Mouse (Mus musculus): ENCODE data around the gene Cbx5. TPM values are rescaled to one million over a fixed set of nuclear protein-coding genes. Genes with fewer than 3 reads are reported as not detected.

Cbx5 gene
- 21.6 TPM for polyA plus RNA-seq (2014; fragmentation: Illumina TruSeq; extraction: RNeasy Lipid Tissue Mini Kit (QIAGEN cat#74804); ENCODE audit: low read depth, low replicate concordance)

DNA sequence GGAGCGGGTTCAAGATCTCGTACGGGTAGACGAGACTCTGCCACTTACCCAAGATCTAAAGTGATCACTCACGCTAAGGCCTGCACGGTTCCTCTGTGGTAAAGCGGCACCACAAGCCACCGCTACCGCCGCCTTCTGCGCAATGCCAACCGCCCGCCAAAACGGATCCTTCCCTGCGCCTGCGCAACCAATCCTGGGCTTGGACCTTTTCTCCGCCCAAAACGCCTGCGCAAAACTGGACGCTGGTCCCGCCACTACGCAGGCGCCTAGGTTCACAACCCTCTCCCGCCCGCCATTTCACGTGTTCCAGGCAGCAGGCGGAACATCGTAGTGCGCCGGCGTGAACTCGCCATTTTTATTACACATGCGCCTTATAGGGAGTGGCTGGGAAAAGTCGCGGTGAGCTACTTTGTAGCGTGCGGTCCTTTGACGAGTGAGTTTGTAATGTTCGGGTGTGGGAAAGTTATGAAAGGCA is at the start of gene Cbx5:
TSS of gene Cbx5 (minus strand) at position 132 of the 475 bp plus-strand sequence.

DNA sequence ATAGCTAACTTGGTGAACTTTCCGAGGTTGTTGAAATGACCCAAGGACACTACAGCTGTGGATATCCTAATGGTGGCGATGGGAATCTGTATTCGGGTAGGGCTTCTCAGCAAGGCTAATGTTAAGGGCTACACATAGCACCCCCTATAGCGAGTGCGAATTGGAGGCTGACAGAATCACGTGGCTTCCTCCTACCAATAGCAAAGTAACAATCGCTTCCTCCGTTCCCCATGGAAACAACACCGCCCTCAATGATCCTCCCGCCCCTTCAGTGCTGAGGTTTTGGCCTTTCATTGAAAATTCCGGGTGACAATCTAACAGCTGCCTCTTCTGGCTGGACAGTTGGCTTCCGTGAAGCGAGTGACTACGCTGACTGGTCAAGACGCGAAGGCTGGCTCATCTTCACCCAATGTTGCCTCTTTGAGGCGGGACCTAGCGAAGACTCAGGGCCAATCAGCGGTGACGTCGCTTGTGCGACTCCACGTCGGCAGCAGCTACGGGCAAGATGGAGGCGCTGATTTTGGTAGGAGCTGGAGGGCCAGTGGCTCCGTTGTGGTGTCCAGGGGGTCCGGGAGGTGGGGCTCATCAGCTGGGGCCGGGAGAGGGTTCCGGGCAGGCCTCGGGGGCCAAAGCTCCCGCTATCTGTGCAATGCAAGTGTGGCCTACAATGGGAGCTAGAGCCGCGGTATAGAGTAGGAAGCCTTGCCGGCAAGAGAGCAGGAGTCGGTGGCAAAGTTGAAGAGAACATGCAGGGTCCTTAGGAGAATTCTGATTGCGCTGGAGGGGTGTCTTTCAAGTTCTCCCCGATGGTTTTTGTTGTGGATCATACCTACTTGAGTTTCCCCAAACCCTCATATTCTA is 33.0 kb upstream of the Cbx5 start, which contains the start of gene Copz1:
TSS of gene Copz1 (plus strand) at position 296 of the 861 bp plus-strand sequence.

DNA sequence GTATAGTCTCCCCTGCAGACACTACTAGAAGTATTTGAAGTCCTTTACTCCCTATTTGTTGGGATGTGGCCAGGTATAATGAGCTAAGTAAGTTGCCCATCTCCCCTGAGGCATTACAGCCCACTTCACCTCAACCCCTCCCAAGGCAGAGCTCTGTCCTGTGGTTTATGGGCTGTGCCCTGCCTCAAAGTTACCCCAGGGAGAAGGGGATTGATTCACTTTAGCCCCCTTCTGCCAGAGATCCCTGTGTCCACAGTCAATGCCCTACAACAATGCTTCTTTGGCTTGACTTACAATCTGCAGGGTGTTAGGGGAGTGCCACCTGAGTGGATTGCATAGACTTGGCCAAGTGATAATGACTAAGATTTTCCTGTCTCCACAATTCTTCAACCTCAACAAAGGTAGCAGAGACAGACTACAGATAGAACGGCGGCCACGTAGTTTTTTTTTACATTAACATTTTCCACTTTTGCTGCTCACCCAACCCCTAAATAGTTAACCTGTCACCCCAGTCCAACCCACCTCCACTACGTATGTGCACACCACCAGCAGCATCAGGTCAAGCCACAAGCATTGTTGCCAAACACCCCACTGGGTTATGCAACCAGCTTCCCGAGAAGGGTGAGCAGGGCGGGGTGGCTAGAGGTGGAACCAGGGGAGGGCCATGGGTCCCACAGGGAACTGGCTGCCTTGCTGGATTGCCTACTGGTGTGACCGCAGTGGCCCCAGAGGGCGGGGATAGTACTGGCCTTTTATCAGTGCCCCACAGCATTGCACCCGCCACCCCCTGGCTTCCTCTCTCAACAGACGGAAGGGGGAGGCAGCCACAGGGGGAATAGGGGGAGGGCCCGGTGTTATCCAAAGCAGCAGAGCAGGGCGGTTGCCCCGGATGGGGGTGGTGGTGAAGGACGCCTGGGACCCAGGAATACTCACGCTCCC is 18.4 kb upstream of the Cbx5 start, which contains the start of gene Nfe2:
TSS of gene Nfe2 (minus strand) at position 614 of the 939 bp plus-strand sequence.

DNA sequence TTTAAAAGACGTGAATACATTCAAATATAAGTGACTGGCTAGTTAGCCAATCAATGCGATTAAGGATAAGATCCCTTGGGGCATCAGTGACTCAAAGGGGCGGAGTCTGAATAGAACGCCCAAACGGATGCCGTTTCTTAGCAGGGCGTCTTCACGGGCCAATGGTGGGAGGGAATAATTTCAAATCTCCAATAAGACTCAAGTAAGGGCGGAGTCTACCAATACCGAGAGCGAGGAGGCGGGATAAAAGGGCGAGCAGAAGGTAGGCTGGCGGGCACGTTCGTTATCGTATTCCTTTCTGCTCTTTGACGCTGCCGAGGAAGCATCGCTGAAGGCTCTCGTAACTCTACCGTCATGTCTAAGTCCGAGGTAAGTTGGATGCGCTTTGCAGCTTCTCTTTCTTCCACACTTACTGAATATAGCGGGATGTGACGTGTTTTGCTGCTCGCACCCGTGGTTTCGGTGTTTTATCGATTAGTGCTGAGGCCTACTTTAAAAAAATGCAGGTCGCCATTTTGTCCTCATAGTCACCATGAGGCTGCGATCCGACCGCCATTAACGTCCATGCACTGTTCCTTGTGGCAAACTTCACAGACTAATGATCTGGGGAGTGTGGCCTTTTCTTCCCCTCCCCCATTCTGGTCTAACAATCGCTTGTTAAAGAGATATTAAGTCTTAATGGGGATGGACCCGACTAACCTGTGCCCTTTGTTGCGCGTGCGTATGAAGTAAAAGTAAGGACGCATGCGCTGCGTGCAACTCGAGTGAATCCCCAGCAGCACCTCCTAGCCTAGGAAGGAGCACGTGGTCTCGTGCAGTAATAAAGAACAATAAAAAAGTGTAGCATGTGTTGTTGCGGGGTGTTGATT is 778 bp upstream of the Cbx5 start, which contains the start of gene Hnrnpa1:
TSS of gene Hnrnpa1 (plus strand) at position 273 of the 869 bp plus-strand sequence.

DNA sequence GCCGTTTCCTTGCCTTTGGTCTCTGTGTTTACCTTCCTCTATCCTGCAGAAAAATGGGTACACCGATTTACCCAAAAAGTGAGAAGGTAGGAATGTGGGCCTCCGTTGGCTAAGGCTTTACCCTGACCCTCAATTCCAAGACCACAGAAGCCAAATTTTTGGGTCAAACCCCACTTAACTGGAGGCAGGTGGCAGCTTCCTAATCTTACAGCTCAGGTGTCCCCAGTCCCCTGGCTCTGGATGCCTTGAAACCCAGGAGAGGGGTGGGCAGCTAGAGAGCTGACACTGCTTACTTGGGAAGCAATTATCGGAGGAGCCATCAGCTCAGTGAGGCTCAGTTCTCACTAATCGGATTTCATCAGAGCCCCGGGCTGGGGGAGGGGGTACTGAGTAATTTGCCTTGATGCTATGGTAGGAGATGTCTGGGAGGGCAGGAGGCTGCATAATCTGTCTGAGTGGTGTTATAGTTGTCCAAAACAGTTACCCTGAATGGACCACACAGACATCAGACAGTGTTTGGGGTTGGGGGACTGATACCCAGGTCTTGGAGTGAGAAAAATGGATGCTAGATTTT is 72.5 kb downstream of the Cbx5 start, which contains the start of gene Smug1:
TSS of gene Smug1 (minus strand) at position 51 of the 574 bp plus-strand sequence.

Other genes starting within 250 kb of the Cbx5 start
- gene Hoxc8, start 249.2 kb downstream of the Cbx5 start, polyA plus RNA-seq (2014; fragmentation: Illumina TruSeq; extraction: RNeasy Lipid Tissue Mini Kit (QIAGEN cat#74804); ENCODE audit: low read depth, low replicate concordance), result not detected
- gene Hoxc6, start 241.6 kb downstream of the Cbx5 start, polyA plus RNA-seq (2014; fragmentation: Illumina TruSeq; extraction: RNeasy Lipid Tissue Mini Kit (QIAGEN cat#74804); ENCODE audit: low read depth, low replicate concordance), result not detected
- gene Hoxc4, start 220.9 kb downstream of the Cbx5 start, polyA plus RNA-seq (2014; fragmentation: Illumina TruSeq; extraction: RNeasy Lipid Tissue Mini Kit (QIAGEN cat#74804); ENCODE audit: low read depth, low replicate concordance), result not detected
- 6.6 TPM for gene Smug1, start 72.7 kb downstream of the Cbx5 start, polyA plus RNA-seq (2014; fragmentation: Illumina TruSeq; extraction: RNeasy Lipid Tissue Mini Kit (QIAGEN cat#74804); ENCODE audit: low read depth, low replicate concordance)
- 106 TPM for gene Hnrnpa1, start 616 bp upstream of the Cbx5 start, polyA plus RNA-seq (2014; fragmentation: Illumina TruSeq; extraction: RNeasy Lipid Tissue Mini Kit (QIAGEN cat#74804); ENCODE audit: low read depth, low replicate concordance)
- gene Nfe2, start 18.6 kb upstream of the Cbx5 start, polyA plus RNA-seq (2014; fragmentation: Illumina TruSeq; extraction: RNeasy Lipid Tissue Mini Kit (QIAGEN cat#74804); ENCODE audit: low read depth, low replicate concordance), result 0.98 TPM
- gene Copz1, start 32.9 kb upstream of the Cbx5 start, polyA plus RNA-seq (2014; fragmentation: Illumina TruSeq; extraction: RNeasy Lipid Tissue Mini Kit (QIAGEN cat#74804); ENCODE audit: low read depth, low replicate concordance), result 108 TPM
- not detected for gene Gpr84, start 70.8 kb upstream of the Cbx5 start, polyA plus RNA-seq (2014; fragmentation: Illumina TruSeq; extraction: RNeasy Lipid Tissue Mini Kit (QIAGEN cat#74804); ENCODE audit: low read depth, low replicate concordance)
- gene Zfp385a, start 100.3 kb upstream of the Cbx5 start, polyA plus RNA-seq (2014; fragmentation: Illumina TruSeq; extraction: RNeasy Lipid Tissue Mini Kit (QIAGEN cat#74804); ENCODE audit: low read depth, low replicate concordance), result not detected
- gene Itga5, start 126.9 kb upstream of the Cbx5 start, polyA plus RNA-seq (2014; fragmentation: Illumina TruSeq; extraction: RNeasy Lipid Tissue Mini Kit (QIAGEN cat#74804); ENCODE audit: low read depth, low replicate concordance), result 2.1 TPM
- gene Gtsf1, start 190.7 kb upstream of the Cbx5 start, polyA plus RNA-seq (2014; fragmentation: Illumina TruSeq; extraction: RNeasy Lipid Tissue Mini Kit (QIAGEN cat#74804); ENCODE audit: low read depth, low replicate concordance), result not detected
- gene Gtsf2, start 208.7 kb upstream of the Cbx5 start, polyA plus RNA-seq (2014; fragmentation: Illumina TruSeq; extraction: RNeasy Lipid Tissue Mini Kit (QIAGEN cat#74804); ENCODE audit: low read depth, low replicate concordance), result not detected
- gene Nckap1l, start 214.0 kb upstream of the Cbx5 start, polyA plus RNA-seq (2014; fragmentation: Illumina TruSeq; extraction: RNeasy Lipid Tissue Mini Kit (QIAGEN cat#74804); ENCODE audit: low read depth, low replicate concordance), result 2.5 TPM

Measured in liver, adult 10 weeks (tissue).